Mouse (Mus musculus): Measurements from ENCODE around the gene Krtap3-2. TPM values are rescaled to one million over a fixed set of nuclear protein-coding genes. Genes with fewer than 3 reads are reported as not detected.

The Krtap3-2 gene
- total and polyA plus RNA-seq, 2 experiments, result not detected

GRCm38 (mm10) chr11:99581564-99581963 lies 24.9 kb upstream of the Krtap3-2 start:
- no peaks in the 10 kb centered on the region for H3K79me2 ChIP-seq (ENCODE audit: control insufficient read depth, insufficient read depth, low read length)
- no peak overlapping the region for H3K4me3 ChIP-seq (ENCODE audit: insufficient read depth, low read depth, low read length)
- no peak for TF ChIP-seq POLR2A (IDR thresholded peaks at IDR 0.05; ENCODE audit: extremely low read depth, insufficient read depth, low read length)
- TF ChIP-seq CTCF (IDR thresholded peaks at IDR 0.05; ENCODE audit: low read depth, low read length), result no peak
- H3K4me1 ChIP-seq (ENCODE audit: control insufficient read depth, insufficient read depth, low read length), result no peaks in the 10 kb centered on the region
- 0 out of 2 replicates have a peak, but pooled peaks cover 2% of the 10 kb centered on the region for H3K27me3 ChIP-seq (ENCODE audit: control insufficient read depth, insufficient read depth, low read length)
- H3K27ac ChIP-seq (replicated peaks; ENCODE audit: insufficient read depth, low read depth, low read length), result no peak overlapping the region
- H3K9ac ChIP-seq (ENCODE audit: low read depth, low read length), result no peak overlapping the region
- DNase-seq (ENCODE audit: extremely low read depth, low read depth, low spot score), result no peak
- H3K36me3 ChIP-seq (ENCODE audit: control insufficient read depth, insufficient read depth, low read length), result no peaks in the 10 kb centered on the region
- 88% methylated on average over 6 of the region's 6 CpGs for WGBS

DNA sequence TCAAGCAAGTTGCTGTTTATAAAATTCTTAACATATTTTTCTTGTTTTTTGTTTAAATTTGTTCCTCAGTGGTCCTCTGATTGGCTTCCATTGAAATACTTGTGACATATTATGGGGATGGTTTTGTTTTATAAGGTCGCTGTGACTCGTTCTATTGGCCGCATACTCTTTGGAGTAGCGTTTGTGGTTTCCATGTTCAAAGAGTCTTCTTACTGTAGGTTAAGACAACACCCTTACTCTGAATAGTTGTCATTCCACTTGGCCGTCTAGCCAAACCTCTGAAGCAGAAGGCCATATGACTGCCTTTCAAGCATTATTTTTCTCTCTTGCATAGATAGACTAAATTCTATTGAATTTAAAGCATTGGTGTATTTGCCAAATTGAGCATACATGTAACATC lies 24.4 kb upstream of the Krtap3-2 start:
- H3K36me3 ChIP-seq (ENCODE audit: control insufficient read depth, insufficient read depth, low read length), result no peaks in the 10 kb centered on the region
- DNase-seq (ENCODE audit: extremely low read depth, low read depth, low spot score), result no peak
- 93% methylated on average over 5 of the region's 5 CpGs for WGBS

DNA sequence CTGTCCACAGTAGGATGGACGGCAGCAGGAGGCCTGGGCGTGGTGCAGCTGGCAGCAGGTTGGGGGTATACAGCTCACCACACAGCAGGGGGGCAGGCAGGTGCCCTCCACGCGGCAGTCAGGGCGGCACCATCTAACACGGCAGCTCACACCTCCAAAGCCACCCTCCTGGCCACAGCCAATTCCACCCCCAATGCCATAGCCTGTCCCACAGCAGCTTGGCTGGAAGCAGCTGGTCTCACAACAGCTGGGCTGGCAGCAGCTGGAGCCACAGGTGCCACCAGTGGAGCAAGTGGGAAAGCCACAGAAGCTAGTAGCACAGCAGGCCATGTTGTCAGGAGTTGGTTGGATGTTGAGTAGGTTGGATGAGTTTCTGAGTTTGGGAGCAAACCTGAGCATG lies 24.0 kb upstream of the Krtap3-2 start, which contains the start of gene Krtap1-5:
Gene Krtap1-5, minus strand, starts transcription at position 381 of the 400 bp plus-strand sequence.
- H3K9ac ChIP-seq (ENCODE audit: low read depth, low read length), result no peak within 1 kb of the TSS
- DNase-seq (ENCODE audit: extremely low read depth, low read depth, low spot score), result no peak
- no peaks in the 10 kb centered on the region for H3K4me1 ChIP-seq (ENCODE audit: control insufficient read depth, insufficient read depth, low read length)
- no peaks in the 10 kb centered on the region for H3K79me2 ChIP-seq (ENCODE audit: control insufficient read depth, insufficient read depth, low read length)
- H3K4me3 ChIP-seq (ENCODE audit: insufficient read depth, low read depth, low read length), result no peak within 1 kb of the TSS
- no peak within 1 kb of the TSS for H3K27ac ChIP-seq (replicated peaks; ENCODE audit: insufficient read depth, low read depth, low read length)
- TF ChIP-seq CTCF (IDR thresholded peaks at IDR 0.05; ENCODE audit: low read depth, low read length) (no peak), POLR2A (IDR thresholded peaks at IDR 0.05; ENCODE audit: extremely low read depth, insufficient read depth, low read length) (no peak)
- 90% methylated on average over 6 of the region's 6 CpGs for WGBS
- H3K36me3 ChIP-seq (ENCODE audit: control insufficient read depth, insufficient read depth, low read length), result no peaks in the 10 kb centered on the region
- 0 out of 2 replicates have a peak, but pooled peaks cover 2% of the 10 kb centered on the region for H3K27me3 ChIP-seq (ENCODE audit: control insufficient read depth, insufficient read depth, low read length)

More for the DNA sequence above, 24.4 kb upstream of the Krtap3-2 start:
- TF ChIP-seq CTCF (IDR thresholded peaks at IDR 0.05; ENCODE audit: low read depth, low read length) (no peak), POLR2A (IDR thresholded peaks at IDR 0.05; ENCODE audit: extremely low read depth, insufficient read depth, low read length) (no peak)
- H3K4me3 ChIP-seq (ENCODE audit: insufficient read depth, low read depth, low read length), result no peak overlapping the region
- H3K27ac ChIP-seq (replicated peaks; ENCODE audit: insufficient read depth, low read depth, low read length), result no peak overlapping the region
- no peaks in the 10 kb centered on the region for H3K79me2 ChIP-seq (ENCODE audit: control insufficient read depth, insufficient read depth, low read length)
- H3K4me1 ChIP-seq (ENCODE audit: control insufficient read depth, insufficient read depth, low read length), result no peaks in the 10 kb centered on the region
- H3K9ac ChIP-seq (ENCODE audit: low read depth, low read length), result no peak overlapping the region
- 0 out of 2 replicates have a peak, but pooled peaks cover 2% of the 10 kb centered on the region for H3K27me3 ChIP-seq (ENCODE audit: control insufficient read depth, insufficient read depth, low read length)

DNA sequence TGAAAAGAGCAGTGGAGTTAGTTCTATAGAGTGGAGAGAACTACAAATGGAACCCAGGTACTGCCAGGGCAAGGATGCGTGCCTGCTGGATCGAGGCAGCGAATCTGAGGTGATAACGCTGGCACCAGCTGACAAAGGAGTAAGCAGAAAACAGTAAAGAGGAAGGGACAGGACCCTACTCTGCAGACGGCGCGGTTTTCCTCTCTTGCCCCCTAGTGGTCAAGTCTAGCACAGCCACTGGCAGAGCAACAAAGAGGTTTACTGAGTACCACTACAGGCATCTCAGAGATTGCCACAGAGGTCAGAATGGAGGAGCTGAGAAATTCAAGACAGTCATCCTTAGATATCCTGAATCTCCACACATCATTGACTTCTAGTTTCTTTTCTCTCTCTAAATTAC lies 17.5 kb upstream of the Krtap3-2 start:
- TF ChIP-seq POLR2A (IDR thresholded peaks at IDR 0.05; ENCODE audit: extremely low read depth, insufficient read depth, low read length), result no peak
- TF ChIP-seq CTCF (IDR thresholded peaks at IDR 0.05; ENCODE audit: low read depth, low read length), result peak; percentile 89
- H3K27me3 ChIP-seq (ENCODE audit: control insufficient read depth, insufficient read depth, low read length), result peaks cover 4% of the 10 kb centered on the region; the same call in 1 of the 2 replicates
- no peaks in the 10 kb centered on the region for H3K79me2 ChIP-seq (ENCODE audit: control insufficient read depth, insufficient read depth, low read length)
- no peak overlapping the region for H3K4me3 ChIP-seq (ENCODE audit: insufficient read depth, low read depth, low read length)
- H3K27ac ChIP-seq (replicated peaks; ENCODE audit: insufficient read depth, low read depth, low read length), result no peak overlapping the region
- H3K9ac ChIP-seq (ENCODE audit: low read depth, low read length), result no peak overlapping the region
- no peaks in the 10 kb centered on the region for H3K36me3 ChIP-seq (ENCODE audit: control insufficient read depth, insufficient read depth, low read length)
- no peaks in the 10 kb centered on the region for H3K4me1 ChIP-seq (ENCODE audit: control insufficient read depth, insufficient read depth, low read length)
- peak; percentile 27 for DNase-seq (ENCODE audit: extremely low read depth, low read depth, low spot score)
- WGBS, result 0% methylated on average over 7 of the region's 7 CpGs

- Histone ChIP-seq H3K4me3 (ENCODE audit: insufficient read depth, low read depth, low read length) (no peak overlapping the region), H3K27me3 (ENCODE audit: control insufficient read depth, insufficient read depth, low read length) (peaks cover 4% of the 10 kb centered on the region; the same call in 1 of the 2 replicates), H3K79me2 (ENCODE audit: control insufficient read depth, insufficient read depth, low read length) (no peaks in the 10 kb centered on the region), H3K4me1 (ENCODE audit: control insufficient read depth, insufficient read depth, low read length) (no peaks in the 10 kb centered on the region), H3K27ac (replicated peaks; ENCODE audit: insufficient read depth, low read depth, low read length) (no peak overlapping the region), H3K36me3 (ENCODE audit: control insufficient read depth, insufficient read depth, low read length) (no peaks in the 10 kb centered on the region), H3K9ac (ENCODE audit: low read depth, low read length) (no peak overlapping the region)
- no peak for TF ChIP-seq CTCF (IDR thresholded peaks at IDR 0.05; ENCODE audit: low read depth, low read length)
- TF ChIP-seq POLR2A (IDR thresholded peaks at IDR 0.05; ENCODE audit: extremely low read depth, insufficient read depth, low read length), result no peak
- DNase-seq (ENCODE audit: extremely low read depth, low read depth, low spot score), result no peak
- WGBS, result 69% methylated on average over 4 of the region's 4 CpGs
These were observed 16.5 kb upstream of the Krtap3-2 start for GRCm38 (mm10) chr11:99573164-99573563.

- WGBS, result 97% methylated on average over 7 of the region's 7 CpGs
These were observed 9.9 kb upstream of the Krtap3-2 start, which contains the start of gene Krtap3-1 for GRCm38 (mm10) chr11:99566530-99566929. TSS of gene Krtap3-1 (minus strand) at chr11:99566630.

More at GRCm38 (mm10) chr11:99566530-99566929, 9.9 kb upstream of the Krtap3-2 start, which contains the start of gene Krtap3-1:
- Histone ChIP-seq H3K27ac (replicated peaks; ENCODE audit: insufficient read depth, low read depth, low read length) (no peak within 1 kb of the TSS), H3K9ac (ENCODE audit: low read depth, low read length) (no peak within 1 kb of the TSS), H3K79me2 (ENCODE audit: control insufficient read depth, insufficient read depth, low read length) (no peaks in the 10 kb centered on the region), H3K36me3 (ENCODE audit: control insufficient read depth, insufficient read depth, low read length) (no peaks in the 10 kb centered on the region), H3K4me3 (ENCODE audit: insufficient read depth, low read depth, low read length) (no peak within 1 kb of the TSS), H3K27me3 (ENCODE audit: control insufficient read depth, insufficient read depth, low read length) (peaks cover 4% of the 10 kb centered on the region; the same call in 1 of the 2 replicates), H3K4me1 (ENCODE audit: control insufficient read depth, insufficient read depth, low read length) (no peaks in the 10 kb centered on the region)
- no peak for DNase-seq (ENCODE audit: extremely low read depth, low read depth, low spot score)
- TF ChIP-seq POLR2A (IDR thresholded peaks at IDR 0.05; ENCODE audit: extremely low read depth, insufficient read depth, low read length) (no peak), CTCF (IDR thresholded peaks at IDR 0.05; ENCODE audit: low read depth, low read length) (no peak)
